8 mouse cellular contexts compared by ENCODE assay signal in genomic region chrX:153037087-153037971, GRCm38 (mm10). TPM values are rescaled to one million over a fixed set of nuclear protein-coding genes. Genes with fewer than 3 reads are reported as not detected.
DNase-seq lines count a peak whose midpoint lies in the region; ATAC-seq and TF ChIP-seq lines count a peak whose summit lies in the region.

Mageh1 (minus strand) TSS chrX:153037575.

- no peaks in the 10 kb centered on the region for H3K4me1 ChIP-seq in erythroblast, embryonic 14.5 days (ENCODE audit: control insufficient read depth)
- no peaks in the 10 kb centered on the region for H3K4me1 ChIP-seq in embryonic fibroblast, embryonic 13.5 days (ENCODE audit: control insufficient read depth, insufficient read depth, low read length)
- no peaks in the 10 kb centered on the region for H3K4me1 ChIP-seq in heart, embryonic 11.5 days (ENCODE audit: control insufficient read depth, insufficient read depth, low read length)
- H3K4me1 ChIP-seq in kidney, embryonic 14.5 days (ENCODE audit: control insufficient read depth, insufficient read depth, low read length): no peaks in the 10 kb centered on the region
- no peaks in the 10 kb centered on the region for H3K4me1 ChIP-seq in limb, embryonic 13.5 days
- H3K4me1 ChIP-seq in midbrain, embryonic 14.5 days (ENCODE audit: control insufficient read depth, insufficient read depth, low read length): no peaks in the 10 kb centered on the region

- 17% methylated on average over 46 of the region's 49 CpGs for WGBS in heart, embryonic 11.5 days (ENCODE audit: insufficient replicate concordance)
- WGBS in kidney, embryonic 14.5 days: 25% methylated on average over 47 of the region's 49 CpGs
- 18% methylated on average over 46 of the region's 49 CpGs for WGBS in limb, embryonic 13.5 days
- 20% methylated on average over 47 of the region's 49 CpGs for WGBS in midbrain, embryonic 14.5 days

- no peaks in the 10 kb centered on the region for H3K36me3 ChIP-seq in erythroblast, embryonic 14.5 days (ENCODE audit: control insufficient read depth)
- H3K36me3 ChIP-seq in heart, embryonic 11.5 days (ENCODE audit: control insufficient read depth, insufficient read depth, low read length): no peaks in the 10 kb centered on the region
- H3K36me3 ChIP-seq in kidney, embryonic 14.5 days (ENCODE audit: control insufficient read depth, insufficient read depth, low read length): no peaks in the 10 kb centered on the region
- H3K36me3 ChIP-seq in limb, embryonic 13.5 days: no peaks in the 10 kb centered on the region
- no peaks in the 10 kb centered on the region for H3K36me3 ChIP-seq in midbrain, embryonic 14.5 days (ENCODE audit: control insufficient read depth, insufficient read depth, low read length)
- no peaks in the 10 kb centered on the region for H3K36me3 ChIP-seq in splenic B cell, adult 2 months (ENCODE audit: control insufficient read depth, insufficient read depth, low read length, poor library complexity, severe bottlenecking)

- no peak for ATAC-seq in erythroblast, adult 5-6 weeks (replicated peaks; ENCODE audit: low FRiP score, poor library complexity, severe bottlenecking)
- ATAC-seq in heart, embryonic 11.5 days (replicated peaks; ENCODE audit: insufficient number of reproducible peaks, low FRiP score, low TSS enrichment): peak; percentile 92
- peak; percentile 93 for ATAC-seq in kidney, embryonic 14.5 days (ENCODE audit: low FRiP score, low TSS enrichment)
- ATAC-seq in limb, embryonic 13.5 days (ENCODE audit: low FRiP score, low read depth): peak; percentile 97
- ATAC-seq in midbrain, embryonic 14.5 days (ENCODE audit: low FRiP score, low TSS enrichment): peak; percentile 92

- DNase-seq in midbrain, embryonic 14.5 days: peak; percentile 93
- peak; percentile 36 for DNase-seq in splenic B cell, adult 2 months (ENCODE audit: low read depth, low spot score)

- peak; percentile 83 for TF ChIP-seq POLR2A in embryonic fibroblast, embryonic 13.5 days (IDR thresholded peaks at IDR 0.05; ENCODE audit: low read depth, low read length)

- H3K9ac ChIP-seq in heart, embryonic 11.5 days (ENCODE audit: low read depth, low read length): peak within 1 kb of the TSS; percentile 79
- H3K9ac ChIP-seq in kidney, embryonic 14.5 days (ENCODE audit: low read depth, low read length): peak within 1 kb of the TSS; percentile 67
- H3K9ac ChIP-seq in limb, embryonic 13.5 days: peak within 1 kb of the TSS; percentile 82
- peak within 1 kb of the TSS; percentile 71 for H3K9ac ChIP-seq in midbrain, embryonic 14.5 days (replicated peaks; ENCODE audit: low read length)

- H3K27ac ChIP-seq in embryonic fibroblast, embryonic 13.5 days (ENCODE audit: insufficient read depth, low read length): peak within 1 kb of the TSS; percentile 38; the same call in 1 of the 2 replicates
- H3K27ac ChIP-seq in heart, embryonic 11.5 days (ENCODE audit: low read depth, low read length): peak within 1 kb of the TSS; percentile 59; the same call in 1 of the 2 replicates
- peak within 1 kb of the TSS; percentile 84 for H3K27ac ChIP-seq in kidney, embryonic 14.5 days (ENCODE audit: low read depth, low read length)
- peak within 1 kb of the TSS; percentile 92 for H3K27ac ChIP-seq in limb, embryonic 13.5 days
- peak within 1 kb of the TSS; percentile 94 for H3K27ac ChIP-seq in midbrain, embryonic 14.5 days (replicated peaks; ENCODE audit: low read depth, low read length)

- H3K9me3 ChIP-seq in erythroblast, embryonic 14.5 days (ENCODE audit: control insufficient read depth, low read length): peaks cover 2% of the 10 kb centered on the region; the same call in 1 of the 2 replicates
- no peaks in the 10 kb centered on the region for H3K9me3 ChIP-seq in heart, embryonic 11.5 days (replicated peaks; ENCODE audit: control insufficient read depth, low read length)
- no peaks in the 10 kb centered on the region for H3K9me3 ChIP-seq in kidney, embryonic 14.5 days (ENCODE audit: control insufficient read depth, low read length)
- H3K9me3 ChIP-seq in limb, embryonic 13.5 days: no peaks in the 10 kb centered on the region
- no peaks in the 10 kb centered on the region for H3K9me3 ChIP-seq in midbrain, embryonic 14.5 days (ENCODE audit: control insufficient read depth, low read length)

- TF ChIP-seq CTCF in embryonic fibroblast, embryonic 13.5 days (IDR thresholded peaks at IDR 0.05; ENCODE audit: borderline replicate concordance, insufficient read depth, low read length): no peak

- peak within 1 kb of the TSS; percentile 43 for H3K4me3 ChIP-seq in erythroblast, embryonic 14.5 days (replicated peaks)
- H3K4me3 ChIP-seq in embryonic fibroblast, embryonic 13.5 days (ENCODE audit: insufficient read depth, low read length): peak within 1 kb of the TSS; percentile 49
- H3K4me3 ChIP-seq in heart, embryonic 11.5 days (ENCODE audit: low read depth, low read length): peak within 1 kb of the TSS; percentile 57
- H3K4me3 ChIP-seq in kidney, embryonic 14.5 days (ENCODE audit: low read length): peak within 1 kb of the TSS; percentile 50
- peak within 1 kb of the TSS; percentile 55 for H3K4me3 ChIP-seq in limb, embryonic 13.5 days
- peak within 1 kb of the TSS; percentile 52 for H3K4me3 ChIP-seq in midbrain, embryonic 14.5 days (replicated peaks; ENCODE audit: low read depth, low read length)

- peaks cover 13% of the 10 kb centered on the region for H3K27me3 ChIP-seq in erythroblast, embryonic 14.5 days (ENCODE audit: control insufficient read depth)
- H3K27me3 ChIP-seq in heart, embryonic 11.5 days (ENCODE audit: control insufficient read depth, insufficient read depth, low read length): no peaks in the 10 kb centered on the region
- peaks cover 4% of the 10 kb centered on the region; the same call in 1 of the 2 replicates for H3K27me3 ChIP-seq in kidney, embryonic 14.5 days (ENCODE audit: control insufficient read depth, insufficient read depth, low read length)
- peaks cover 18% of the 10 kb centered on the region for H3K27me3 ChIP-seq in limb, embryonic 13.5 days
- H3K27me3 ChIP-seq in midbrain, embryonic 14.5 days (ENCODE audit: control insufficient read depth, insufficient read depth, low read length): no peaks in the 10 kb centered on the region
- H3K27me3 ChIP-seq in splenic B cell, adult 2 months (ENCODE audit: control insufficient read depth, insufficient read depth, low read length, poor library complexity, severe bottlenecking): no peaks in the 10 kb centered on the region

- peak within 1 kb of the TSS; percentile 57 for H3K4me2 ChIP-seq in heart, embryonic 11.5 days
- H3K4me2 ChIP-seq in kidney, embryonic 14.5 days (replicated peaks; ENCODE audit: low read depth, low read length): peak within 1 kb of the TSS; percentile 54
- peak within 1 kb of the TSS; percentile 63 for H3K4me2 ChIP-seq in limb, embryonic 13.5 days (replicated peaks)
- H3K4me2 ChIP-seq in midbrain, embryonic 14.5 days (ENCODE audit: low read length): peak within 1 kb of the TSS; percentile 60

RNA-seq across cellular contexts. Expression of gene Mageh1, which starts in this region (rescaled TPM):
- not detected in 2 replicates for polyA plus RNA-seq in erythroblast, embryonic 14.5 days (2012)
- not detected in 2 replicates for total RNA-seq in erythroblast, adult 5-6 weeks (2015; ENCODE audit: low replicate concordance)
- not detected in 2 replicates for total RNA-seq in erythroblast, adult 5-6 weeks (2017; ENCODE audit: low replicate concordance)
- polyA plus RNA-seq in embryonic fibroblast, embryonic 13.5 days (2011; ENCODE audit: insufficient read length, low read depth, missing spikeins): 24.6 and 25.2 TPM in 2 replicates
- 32.6 and 46.9 TPM in 2 replicates for polyA plus RNA-seq in heart, embryonic 11.5 days (2014; fragmentation: Nextera tagmentation; extraction: Ambion mirVana)
- polyA plus RNA-seq in kidney, embryonic 14.5 days (2014; fragmentation: Nextera tagmentation; extraction: Ambion mirVana): 43.3 and 53.4 TPM in 2 replicates
- 81.0 and 85.5 TPM in 2 replicates for polyA plus RNA-seq in limb, embryonic 13.5 days (2015; fragmentation: Nextera tagmentation; extraction: Ambion mirVana)
- polyA plus RNA-seq in midbrain, embryonic 14.5 days (2014; fragmentation: Nextera tagmentation; extraction: Ambion mirVana): 135 and 153 TPM in 2 replicates

Comparison
In these comparisons a context has a peak if more than half of its experiments do, and no peak if none do; other contexts are left out.
1. RNA of gene Mageh1 (polyA plus RNA-seq): 135 to 153 TPM in midbrain, embryonic 14.5 days, 81.0 to 85.5 TPM in limb, embryonic 13.5 days, 43.3 to 53.4 TPM in kidney, embryonic 14.5 days, 32.6 to 46.9 TPM in heart, embryonic 11.5 days and 24.6 to 25.2 TPM in embryonic fibroblast, embryonic 13.5 days; not detected in erythroblast, embryonic 14.5 days; every median in the first group is over 10 times any median in the second.
2. H3K27ac ChIP-seq: peak in every context shown above with its lines; median percentile 94 in midbrain, embryonic 14.5 days; 92 in limb, embryonic 13.5 days; 84 in kidney, embryonic 14.5 days; 59 in heart, embryonic 11.5 days; 38 in embryonic fibroblast, embryonic 13.5 days.
3. Peak in every context shown above with its lines, with median percentiles within 50 percentile points of each other: H3K4me3 ChIP-seq, H3K4me2 ChIP-seq and H3K9ac ChIP-seq.